Mouse (Mus musculus) left cerebral cortex, postnatal 25 days (tissue): ENCODE measurements at regions not wholly inside any gene's neighbourhood (a gene's known extent, or its start where the extent isn't known, plus 50 kb on each side); places are given as distances from the start of the nearest gene placed in this dataset.

Experiments used
- DNase-seq, 2 experiments: peaks; one replicate each; pipeline ENCODE4 v3.0.0; 2022; ENCODE audit warnings: low spot score in 2 of 2, mixed read lengths in 1 of 2
- intact Hi-C: fragments of 180-260 bp; cut with DNase I; formaldehyde crosslinking; loops from one replicate; pipeline ENCODE4 v1.15.1; 2025

DNA sequence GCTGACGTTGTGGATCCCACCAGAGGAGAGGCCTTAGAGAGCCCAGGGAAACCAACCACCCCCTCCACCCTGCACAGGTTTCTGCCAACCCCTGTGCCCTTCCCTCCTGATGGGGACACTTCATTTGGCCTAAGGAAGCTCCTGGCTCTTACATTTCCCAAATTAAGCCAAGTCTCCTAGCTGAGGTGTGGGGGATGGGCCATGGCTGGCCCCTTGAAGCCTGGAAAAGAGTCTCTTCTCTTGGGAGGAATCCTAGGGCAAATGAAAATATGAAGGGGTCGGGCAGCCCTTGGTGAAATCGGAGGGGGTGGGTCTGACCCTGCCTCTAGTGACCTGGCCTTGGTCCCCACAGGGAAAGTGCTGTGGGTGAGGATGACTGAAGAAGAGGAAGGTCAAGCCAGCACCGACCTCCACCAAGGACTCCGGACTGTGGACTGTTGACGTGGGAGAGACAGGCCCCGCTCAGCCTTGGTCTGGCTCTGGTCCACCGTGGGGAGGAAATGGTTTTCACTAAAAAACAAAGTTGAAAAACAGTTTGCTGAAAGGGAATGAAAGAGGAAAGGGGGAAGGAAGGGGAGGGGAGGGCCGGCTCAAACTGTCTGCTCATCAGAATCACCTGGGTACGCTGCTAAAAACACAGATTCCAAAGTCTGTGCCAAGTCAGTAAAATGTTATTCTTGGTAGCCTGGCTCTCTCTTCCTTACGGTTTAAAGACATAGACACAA, 150.0 kb downstream of the Zfp36l2 start:
- DNase-seq: no peak
- intact Hi-C loops: no loop called here

- no peak for DNase-seq
- intact Hi-C loops: no loop called here
Observed at GRCm38 (mm10) chr17:84036056-84036455, 151.7 kb downstream of the Zfp36l2 start.

GRCm38 (mm10) chr17:84034801-84035200, 152.9 kb downstream of the Zfp36l2 start:
- no peak for DNase-seq
- intact Hi-C loops: no loop called here

DNA sequence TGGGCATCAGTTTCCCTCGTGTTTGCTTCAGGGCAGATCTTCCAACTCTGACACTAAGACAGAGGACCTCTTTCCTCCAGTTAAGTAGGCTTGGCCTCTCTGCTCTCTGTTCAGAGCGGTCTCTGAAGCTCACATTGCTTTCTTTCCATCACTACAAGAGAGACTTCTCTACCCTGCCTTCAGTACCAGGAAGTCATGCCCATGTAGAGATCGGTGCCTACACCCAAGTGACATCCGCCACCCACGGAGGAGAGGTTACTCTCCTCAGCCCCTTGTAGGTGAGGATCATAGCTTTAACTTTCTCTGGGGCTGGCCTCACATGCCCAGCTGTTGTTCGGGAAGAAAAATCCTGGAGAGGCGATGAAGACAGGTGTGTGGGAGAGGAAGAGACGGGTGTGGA, 155.3 kb downstream of the Zfp36l2 start:
- DNase-seq: no peak
- intact Hi-C loops: no loop called here

DNA sequence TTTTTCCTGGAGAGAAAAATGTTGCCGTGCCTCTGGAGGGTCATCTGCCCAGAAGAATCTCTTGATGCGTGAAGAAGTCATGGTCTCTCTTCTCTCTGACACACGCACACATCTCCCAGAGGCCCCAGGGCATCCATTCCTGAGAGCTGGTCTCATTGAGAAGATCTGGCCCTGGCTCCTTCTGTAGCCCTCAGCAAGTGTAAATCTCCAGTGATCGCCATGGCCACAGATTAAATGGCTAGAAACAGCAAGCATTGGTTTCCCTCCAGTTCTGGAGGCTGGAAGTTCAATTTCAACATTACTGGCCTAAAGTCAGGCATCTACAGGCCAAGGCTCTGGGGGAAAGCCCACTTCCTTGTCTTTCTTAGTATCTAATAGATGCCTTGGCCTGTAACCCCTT, 155.9 kb downstream of the Zfp36l2 start:
- DNase-seq: no peak
- intact Hi-C loops: no loop called here

- no peak for DNase-seq
- intact Hi-C loops: no loop called here
Observed at GRCm38 (mm10) chr17:84031381-84031780, 156.4 kb downstream of the Zfp36l2 start.

DNA sequence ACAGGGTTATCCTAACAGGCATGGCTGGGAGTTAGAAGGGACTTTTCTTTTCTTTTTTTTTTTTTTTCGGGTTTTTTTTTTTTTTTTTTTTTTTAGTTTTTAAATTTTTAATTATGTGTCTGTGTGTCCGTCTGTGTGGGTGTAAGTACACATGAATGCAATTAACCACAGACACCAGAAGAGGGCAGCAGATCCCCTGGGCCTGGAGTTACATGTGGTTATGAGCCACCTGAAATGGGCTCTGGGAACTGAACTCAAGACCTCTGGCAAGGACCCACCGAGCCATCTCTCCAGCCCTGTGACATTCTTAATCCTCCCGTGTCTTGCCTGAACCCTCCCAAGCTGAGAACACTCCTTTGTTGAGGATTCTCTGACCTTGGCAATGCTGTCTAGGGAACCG, 157.0 kb downstream of the Zfp36l2 start:
- intact Hi-C loops: no loop called here
- no peak for DNase-seq

DNA sequence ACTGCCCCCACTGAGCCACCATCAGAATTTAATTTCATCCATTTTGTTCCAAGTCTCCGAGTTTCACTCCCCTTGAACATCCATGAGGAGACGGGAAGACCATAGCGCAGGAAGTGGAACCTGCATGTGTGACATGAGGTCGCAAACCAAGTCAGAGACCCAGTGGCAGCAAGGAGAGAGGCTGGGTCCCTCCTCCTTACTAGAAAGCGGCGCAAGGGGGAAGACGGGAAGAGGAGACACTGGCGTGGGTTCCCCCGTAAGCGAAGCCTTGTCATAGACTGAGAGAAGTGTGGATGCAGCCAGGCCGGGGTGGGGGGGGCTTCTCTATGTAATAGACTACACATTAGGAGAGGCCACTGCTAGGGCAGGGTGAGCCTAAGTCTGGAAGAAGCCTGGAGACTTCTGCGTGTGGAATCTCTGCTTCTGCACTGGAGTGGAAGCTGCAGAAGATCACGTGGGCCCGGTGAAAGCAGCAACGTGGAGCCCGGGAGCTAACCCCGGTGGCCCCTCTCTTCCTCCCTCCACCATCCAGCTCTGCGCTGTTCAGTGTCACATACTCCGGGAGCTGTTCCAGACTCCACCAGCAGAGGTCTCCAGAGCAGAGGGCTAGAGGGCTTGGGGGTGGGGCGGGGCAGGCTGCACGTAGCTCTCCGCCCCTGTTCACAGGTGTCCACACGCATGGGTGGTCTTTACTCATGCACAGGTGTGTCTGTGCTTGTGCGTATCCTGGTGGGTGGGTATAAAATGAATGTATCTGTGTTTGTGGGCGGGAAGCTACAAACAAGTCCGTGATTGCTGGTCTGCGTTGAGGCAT, 159.4 kb downstream of the Zfp36l2 start:
- peak; percentile 73 to 78 for DNase-seq

DNA sequence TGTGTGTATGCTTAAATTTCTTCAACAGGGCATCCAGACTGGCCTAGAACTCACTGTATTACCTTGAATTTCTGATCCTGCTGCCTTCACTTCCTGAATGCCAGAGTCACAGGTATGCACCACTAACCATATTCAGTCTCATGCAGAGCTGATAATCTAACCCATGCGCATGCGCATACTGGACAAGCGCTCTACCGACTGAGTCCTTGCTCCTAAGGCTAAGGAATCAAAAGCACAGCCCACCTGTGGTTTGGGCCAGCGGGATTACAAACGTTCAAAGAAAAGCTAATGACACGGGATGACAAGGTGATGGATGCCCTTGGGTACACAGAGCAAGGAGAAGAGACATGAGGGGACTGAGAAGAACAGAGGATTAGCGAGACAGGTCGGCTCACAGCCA, 160.5 kb downstream of the Zfp36l2 start:
- DNase-seq: no peak
- intact Hi-C loops: loop anchor here (5.0 kb wide), 3 partner anchors 85 to 360 kb away; no protein-coding TSS in a partner anchor

More for the DNA sequence above, 159.4 kb downstream of the Zfp36l2 start:
- intact Hi-C loops: loop anchor here (2.0 to 5.0 kb wide), 4 partner anchors 84 to 359 kb away; no protein-coding TSS in a partner anchor

- DNase-seq: peak in 1 of 2 experiments; percentile 46
- intact Hi-C loops: loop anchor here (5.0 kb wide), 3 partner anchors 86 to 361 kb away; no protein-coding TSS in a partner anchor
Observed at GRCm38 (mm10) chr17:84026110-84026509, 161.6 kb downstream of the Zfp36l2 start.

GRCm38 (mm10) chr17:84022358-84022757, 165.4 kb downstream of the Zfp36l2 start:
- no peak for DNase-seq
- intact Hi-C loops: no loop called here

GRCm38 (mm10) chr17:84018817-84019216, 168.9 kb downstream of the Zfp36l2 start:
- DNase-seq: no peak

DNA sequence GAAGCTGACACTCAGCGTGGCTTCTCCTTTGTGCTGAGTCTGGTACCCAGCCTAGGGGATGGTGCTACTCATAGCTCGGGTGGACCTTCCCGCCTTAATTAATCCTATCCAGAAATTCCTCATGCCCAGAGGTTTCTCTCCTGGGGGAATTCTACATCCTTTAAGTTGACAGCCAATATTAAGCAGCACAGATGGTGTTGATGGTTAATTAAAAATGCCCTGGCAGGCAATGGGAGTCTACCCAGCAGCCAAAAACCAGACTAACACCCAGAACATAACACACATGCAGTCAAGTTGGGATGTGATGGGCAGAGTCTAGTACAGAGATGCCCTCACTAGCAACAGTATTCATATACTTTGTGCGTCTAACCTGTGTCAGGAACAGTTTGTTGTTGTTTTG, 169.9 kb downstream of the Zfp36l2 start:
- intact Hi-C loops: no loop called here

More at GRCm38 (mm10) chr17:84018817-84019216, 168.9 kb downstream of the Zfp36l2 start:
- intact Hi-C loops: no loop called here

DNA sequence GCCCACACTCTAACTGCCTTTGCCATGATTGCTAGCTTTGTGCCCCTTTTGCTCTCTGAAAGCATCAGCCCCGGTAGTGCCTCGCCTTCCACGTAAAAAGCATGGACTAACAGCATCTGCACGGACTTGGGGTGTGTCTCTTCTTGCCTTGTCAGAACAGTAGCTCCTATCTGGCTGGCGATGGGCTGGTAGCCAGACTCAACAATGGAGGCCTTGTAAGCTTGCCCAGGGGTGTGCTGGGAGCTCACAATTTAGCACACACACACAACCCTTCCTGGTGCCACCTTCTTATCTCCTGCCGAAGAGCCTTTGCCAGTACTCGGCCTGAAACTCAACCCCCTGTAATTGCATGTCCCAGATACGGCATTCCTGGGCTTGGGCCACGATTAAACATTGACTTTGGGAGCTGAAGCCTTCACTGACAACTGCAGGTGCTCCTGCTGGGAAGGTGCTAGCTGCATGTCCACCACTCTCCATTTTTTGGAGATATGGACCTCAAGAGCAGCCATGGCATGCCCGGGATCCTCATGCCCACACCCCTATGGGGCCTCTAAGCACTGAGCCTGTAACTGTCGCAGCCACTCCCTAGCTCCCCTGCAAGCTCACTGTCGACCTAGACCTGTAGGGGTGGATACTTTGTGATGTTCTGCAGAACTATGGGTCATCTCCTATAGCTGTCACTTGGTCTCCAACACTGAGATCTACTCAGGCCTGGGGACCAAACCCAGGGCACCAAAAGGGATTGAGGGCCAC, 166.7 kb upstream of the Haao start:
- intact Hi-C loops: no loop called here
- no peak for DNase-seq

More for the DNA sequence above, 169.9 kb downstream of the Zfp36l2 start:
- DNase-seq: no peak

DNA sequence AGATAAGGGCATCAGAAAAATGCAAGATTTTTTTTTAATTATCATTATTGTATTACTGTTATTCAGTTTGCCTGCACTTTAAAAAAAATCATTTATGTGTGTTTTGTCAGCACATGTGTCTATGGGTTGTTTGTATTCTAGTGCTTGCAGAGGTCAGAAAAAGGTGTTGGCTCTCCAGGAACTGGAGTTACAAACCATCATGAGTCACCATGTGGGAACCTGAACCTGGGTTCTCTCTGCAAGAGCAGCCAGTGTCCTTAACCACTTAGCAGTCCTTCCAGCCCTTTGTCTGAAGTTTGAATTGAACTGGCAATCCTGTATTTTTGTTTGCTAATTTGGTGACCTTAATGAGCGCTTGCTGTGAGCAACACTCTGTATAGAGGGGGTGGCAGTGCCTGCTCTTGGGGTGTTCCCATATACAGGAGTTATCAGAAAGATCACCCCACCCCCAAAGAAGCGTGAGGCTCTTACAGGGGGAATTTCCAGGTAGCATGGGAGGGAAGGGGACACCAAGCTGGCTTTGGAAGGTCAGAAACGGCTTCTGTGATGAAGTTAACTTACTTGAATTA, 162.8 kb upstream of the Haao start:
- intact Hi-C loops: no loop called here
- DNase-seq: no peak

GRCm38 (mm10) chr17:84009966-84010365, 162.2 kb upstream of the Haao start:
- no peak for DNase-seq
- intact Hi-C loops: no loop called here

GRCm38 (mm10) chr17:84009194-84009593, 161.4 kb upstream of the Haao start:
- intact Hi-C loops: no loop called here
- DNase-seq: peak; percentile 42 to 61

DNA sequence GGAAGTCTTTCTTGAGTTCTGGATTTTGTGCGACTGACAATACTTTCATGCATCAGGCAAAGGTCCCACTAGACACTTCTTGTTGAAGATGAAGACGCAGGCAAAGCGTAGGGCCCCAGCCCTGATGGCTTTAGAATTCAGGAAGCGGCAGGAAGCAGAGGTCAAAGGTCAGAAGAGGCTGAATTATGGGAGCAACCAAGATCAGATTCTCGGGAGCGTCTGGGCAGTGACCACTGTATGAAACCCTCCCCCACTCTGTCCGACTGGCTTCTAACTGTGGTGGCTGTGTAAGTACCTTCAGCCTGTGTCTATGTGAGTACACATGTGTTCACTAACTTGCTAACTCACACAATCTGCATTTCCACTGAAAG, 160.9 kb upstream of the Haao start:
- no peak for DNase-seq
- intact Hi-C loops: no loop called here

DNA sequence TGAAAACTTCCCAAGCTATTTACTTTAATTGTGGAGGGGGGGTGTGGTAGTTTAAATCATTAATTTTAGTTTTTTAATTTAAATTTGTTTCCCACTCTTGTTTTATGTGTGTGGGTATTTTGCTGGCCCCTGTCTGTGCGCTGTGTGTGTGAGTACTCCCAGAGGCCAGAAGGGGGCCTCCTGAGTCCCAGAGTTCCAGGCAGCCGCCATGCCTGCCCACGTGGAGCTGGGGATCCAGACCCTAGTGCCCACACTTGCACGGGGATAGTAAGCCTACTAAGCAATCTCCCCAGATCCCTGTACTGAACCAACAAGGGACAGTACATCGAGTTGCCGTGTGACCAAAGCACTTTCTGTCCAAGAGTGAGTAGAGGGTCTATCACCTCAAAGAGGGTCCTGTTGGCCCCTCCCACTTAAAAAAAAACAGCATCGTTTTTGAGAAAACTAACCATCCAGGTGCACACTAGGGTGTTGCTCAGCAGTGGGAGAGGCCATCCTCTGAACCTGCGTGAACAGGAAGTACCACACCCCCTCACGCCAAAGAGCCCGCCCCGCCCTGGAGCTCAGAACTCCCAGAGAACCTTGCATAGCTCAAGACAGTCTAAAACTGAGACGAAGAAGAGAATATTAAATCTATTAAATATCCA, 160.4 kb upstream of the Haao start:
- no peak for DNase-seq
- intact Hi-C loops: no loop called here
